Mouse (Mus musculus) erythroblast, embryonic 14.5 days (primary cell): ENCODE measurements around the gene Tnfaip3.

ENCODE experiments used
- GATA1 ChIP-seq: IDR thresholded peaks from 2 replicates; pipeline ENCODE4 v1.6.1; 2012; ENCODE audit warnings: low read length, inconsistent platforms, mixed read lengths
- TAL1 ChIP-seq: IDR thresholded peaks from 3 replicates; pipeline ENCODE4 v1.6.1; 2012; ENCODE audit warnings: low read length, inconsistent platforms, mixed read lengths

DNA sequence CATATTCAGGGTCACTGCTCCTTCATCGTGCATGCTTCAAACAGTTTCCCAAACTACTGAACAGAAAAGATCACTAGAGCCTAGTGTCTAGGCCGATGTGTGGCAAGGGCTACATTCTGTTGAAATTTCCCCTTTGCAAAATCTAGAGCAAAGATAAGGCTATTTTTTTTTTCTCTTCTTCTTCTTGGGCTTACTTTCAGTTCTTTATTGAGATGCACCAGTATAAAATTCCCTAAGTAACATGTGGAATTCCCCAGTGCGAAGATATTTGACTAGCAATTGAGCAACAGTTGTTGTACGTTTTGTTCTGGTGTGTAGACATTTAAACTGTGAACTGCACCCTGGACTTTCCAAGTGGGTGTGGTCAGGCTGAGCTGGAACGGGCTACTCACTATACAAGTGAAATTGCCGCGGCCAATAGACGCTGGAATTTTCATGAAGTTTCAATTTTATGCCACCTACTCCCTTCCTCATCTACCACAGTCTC is 6.2 kb downstream of the Tnfaip3 start:
- TF ChIP-seq TAL1 = no peak
- no peak for TF ChIP-seq GATA1
